Mouse (Mus musculus): ENCODE data around the gene Vps29. TPM values are rescaled to one million over a fixed set of nuclear protein-coding genes. Genes with fewer than 3 reads are reported as not detected.

Gene Vps29
- polyA plus RNA-seq, 1 experiment from 2014 or later = 270 TPM

DNA sequence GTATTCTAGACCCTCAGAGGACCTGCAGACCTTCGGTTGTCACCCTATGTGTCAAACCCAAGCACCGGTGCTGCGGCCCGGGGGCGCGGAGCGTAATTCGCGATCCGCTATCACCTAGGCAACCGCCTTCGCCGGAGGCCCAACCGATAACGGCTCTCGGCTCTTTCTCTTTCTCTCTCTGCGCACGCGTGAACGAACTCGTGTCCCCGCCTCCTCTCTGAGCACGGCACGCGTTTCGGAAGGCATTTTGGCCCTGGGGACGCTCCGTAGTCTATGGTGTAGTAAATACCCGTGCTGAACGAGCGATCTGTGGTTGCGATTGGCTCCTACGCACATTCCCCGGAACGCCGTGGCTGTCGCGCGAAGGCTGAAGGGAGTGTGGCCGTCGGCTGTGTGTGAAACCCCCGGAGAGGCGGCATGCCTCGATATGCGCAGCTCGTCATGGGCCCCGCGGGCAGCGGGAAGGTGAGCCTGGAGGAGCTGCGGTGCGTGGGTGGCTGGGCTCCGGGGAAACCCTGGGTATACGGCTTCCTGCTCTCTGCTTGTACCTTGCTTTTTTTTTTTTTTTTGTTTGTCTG is 18.1 kb downstream of the Vps29 start, which contains the start of gene Fam216a:
Gene Fam216a, minus strand, starts transcription at position 173 of the 578 bp plus-strand sequence.
- DNase-seq (ENCODE audit: low read depth, low spot score) (peak; percentile 99), ATAC-seq (peak; percentile 86)
- H3K27me3 ChIP-seq = no peaks in the 10 kb centered on the region
- ChIA-PET POLR2A (interaction anchor here (0.6 to 1.7 kb wide), 3 partner anchors 20 to 489 kb away, joined by 3 to 4 read pairs (median 3); no protein-coding TSS in a partner anchor), CTCF (no interaction called here)
- in situ Hi-C loops (cut with MboI; ENCODE audit: low pct_unique_long_range_greater_than_20kb) = no loop called here
- no peak for TF ChIP-seq CTCF (IDR thresholded peaks at IDR 0.05)

DNA sequence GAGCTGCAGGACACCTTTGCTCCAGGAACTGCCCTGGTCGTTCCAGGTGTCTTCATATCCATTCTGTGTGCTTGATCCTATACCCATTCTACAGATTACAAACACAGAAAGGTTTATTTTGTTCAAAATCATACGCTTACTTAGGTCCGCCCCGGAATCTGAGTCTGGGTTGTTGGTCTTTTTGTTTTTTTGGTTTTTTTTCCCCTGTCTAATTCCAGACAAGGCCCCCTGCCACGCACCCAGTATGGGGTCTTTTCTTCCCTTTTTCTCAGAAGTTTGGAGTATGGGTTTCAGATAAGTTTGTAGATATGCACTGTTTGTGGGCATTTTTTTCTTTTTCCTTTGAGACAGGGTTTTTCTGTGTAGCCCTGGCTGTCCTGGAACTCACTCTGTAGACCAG is 18.7 kb downstream of the Vps29 start:
- ATAC-seq (no peak), DNase-seq (ENCODE audit: low read depth, low spot score) (no peak)
- ChIA-PET POLR2A (interaction anchor here (0.6 to 1.7 kb wide), 2 partner anchors 19 to 489 kb away, joined by 3 to 4 read pairs; no protein-coding TSS in a partner anchor), CTCF (no interaction called here)
- in situ Hi-C loops (cut with MboI; ENCODE audit: low pct_unique_long_range_greater_than_20kb) = no loop called here
- no peak for TF ChIP-seq CTCF (IDR thresholded peaks at IDR 0.05)
- no peaks in the 10 kb centered on the region for H3K27me3 ChIP-seq

DNA sequence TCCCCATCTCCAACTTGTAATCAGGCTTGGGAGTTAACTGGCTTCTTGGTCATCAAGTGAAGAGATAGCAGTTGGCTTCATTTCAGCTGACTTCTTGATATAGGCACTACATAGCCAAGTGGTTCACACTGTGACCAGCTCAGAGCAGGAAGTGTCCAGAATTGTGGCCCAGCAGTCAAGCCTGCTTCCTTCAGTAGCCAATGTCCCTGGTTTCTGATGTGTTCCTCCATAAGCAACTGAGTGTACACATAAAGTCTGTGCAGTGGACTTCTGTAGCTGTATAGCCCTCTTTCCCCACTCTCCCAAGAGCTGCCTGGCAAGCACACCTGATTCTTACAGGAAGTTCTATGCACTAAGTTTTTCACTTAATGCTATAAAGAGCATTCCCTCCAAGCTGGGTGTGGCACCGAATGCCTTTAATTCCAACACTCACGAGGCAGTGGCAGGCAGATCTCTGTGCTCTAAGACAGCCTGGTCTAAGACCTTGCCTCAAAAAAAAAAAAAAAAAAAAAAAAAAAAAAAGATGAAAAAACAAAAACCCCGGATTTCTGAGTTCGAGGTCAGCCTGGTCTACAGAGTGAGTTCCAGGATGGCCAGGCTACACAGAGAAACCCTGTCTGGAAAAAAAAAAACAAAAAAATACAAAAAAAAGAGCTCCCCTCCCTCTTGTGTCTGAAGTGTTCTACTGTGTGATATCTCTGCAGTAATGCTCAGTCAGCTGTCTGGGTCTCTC is 23.1 kb downstream of the Vps29 start:
- in situ Hi-C loops (cut with MboI; ENCODE audit: low pct_unique_long_range_greater_than_20kb) = no loop called here
- POLR2A ChIA-PET = interaction anchor here (0.6 kb wide), 1 partner anchor 90 kb away, joined by 8 read pairs; no protein-coding TSS in a partner anchor
- CTCF ChIA-PET = interaction anchor here (0.8 to 1.1 kb wide), 3 partner anchors 10 to 104 kb away, joined by 3 to 4 read pairs (median 3); no protein-coding TSS in a partner anchor
- no peak for ATAC-seq
- TF ChIP-seq CTCF (IDR thresholded peaks at IDR 0.05) = no peak
- no peak for DNase-seq (ENCODE audit: low read depth, low spot score)
- H3K27me3 ChIP-seq = no peaks in the 10 kb centered on the region

DNA sequence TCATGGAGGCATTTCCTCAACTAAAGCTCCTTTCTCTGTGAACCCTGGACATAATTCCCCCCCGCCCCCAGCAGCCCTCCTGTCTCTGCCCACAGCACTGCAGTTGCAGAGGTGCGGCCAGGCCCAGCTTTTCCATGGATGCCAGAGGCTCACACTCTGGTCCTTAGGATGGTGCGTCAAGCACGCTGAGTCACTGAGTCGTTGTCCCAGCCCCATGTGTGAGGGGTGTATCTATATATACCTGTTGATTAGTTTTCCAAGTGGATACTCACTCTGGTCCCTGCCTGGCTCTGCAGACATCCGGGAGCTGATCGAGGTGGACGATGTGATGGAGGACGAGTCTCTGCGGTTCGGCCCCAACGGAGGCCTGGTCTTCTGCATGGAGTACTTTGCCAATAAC is 24.0 kb downstream of the Vps29 start:
- ATAC-seq = no peak
- CTCF ChIA-PET = interaction anchor here (0.8 to 1.5 kb wide), 4 partner anchors 11 to 14 kb away, joined by 3 to 4 read pairs (median 4); no protein-coding TSS in a partner anchor
- DNase-seq (ENCODE audit: low read depth, low spot score) = no peak
- TF ChIP-seq CTCF (IDR thresholded peaks at IDR 0.05) = no peak
- in situ Hi-C loops (cut with MboI; ENCODE audit: low pct_unique_long_range_greater_than_20kb) = no loop called here
- POLR2A ChIA-PET = no interaction called here
- H3K27me3 ChIP-seq = no peaks in the 10 kb centered on the region

DNA sequence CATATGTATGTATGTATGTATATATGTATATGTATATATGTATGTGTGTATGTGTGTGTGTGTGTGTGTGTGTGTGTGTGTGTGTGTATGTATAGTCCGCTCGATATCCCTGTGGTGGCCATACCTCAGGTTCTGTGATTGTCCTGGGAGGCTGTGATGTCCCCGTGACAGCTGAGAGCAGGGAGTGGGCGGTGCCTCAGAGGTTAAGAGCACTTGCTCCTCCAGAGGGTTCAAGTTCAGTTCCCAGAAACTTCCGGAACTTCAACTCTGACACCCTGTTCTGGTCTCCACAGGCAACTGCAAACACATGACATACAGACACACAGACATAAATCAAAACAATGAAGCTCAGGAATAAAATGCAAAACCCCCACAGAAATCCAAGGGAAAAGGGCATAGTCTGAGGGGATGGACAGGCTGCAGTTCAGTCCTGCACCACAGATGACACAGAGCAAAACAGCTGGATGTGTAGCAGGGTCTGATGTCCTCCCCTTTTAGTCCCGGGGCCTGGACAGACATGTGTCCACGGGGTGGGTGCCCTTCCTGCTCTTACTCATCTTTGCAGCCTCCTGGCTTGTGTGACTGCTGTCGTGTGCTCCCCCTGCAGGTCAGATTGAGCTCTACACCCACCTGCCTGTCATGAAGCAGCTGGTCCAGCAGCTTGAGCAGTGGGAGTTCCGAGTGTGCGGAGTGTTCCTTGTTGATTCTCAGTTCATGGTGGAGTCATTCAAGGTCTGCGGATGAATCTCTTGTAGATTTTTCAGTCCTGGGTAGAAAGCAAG is 25.4 kb downstream of the Vps29 start:
- DNase-seq (ENCODE audit: low read depth, low spot score) (no peak), ATAC-seq (no peak)
- CTCF ChIA-PET = interaction anchor here (0.9 to 2.2 kb wide), 16 partner anchors 9 to 127 kb away, joined by 3 to 15 read pairs (median 5); partner anchors contain the start of genes Arpc3 and Gpn3
- in situ Hi-C loops (cut with MboI; ENCODE audit: low pct_unique_long_range_greater_than_20kb) = no loop called here
- POLR2A ChIA-PET = interaction anchor here (1.0 kb wide), 1 partner anchor 63 kb away, joined by 3 read pairs; no protein-coding TSS in a partner anchor
- no peak for TF ChIP-seq CTCF (IDR thresholded peaks at IDR 0.05)
- H3K27me3 ChIP-seq = no peaks in the 10 kb centered on the region

DNA sequence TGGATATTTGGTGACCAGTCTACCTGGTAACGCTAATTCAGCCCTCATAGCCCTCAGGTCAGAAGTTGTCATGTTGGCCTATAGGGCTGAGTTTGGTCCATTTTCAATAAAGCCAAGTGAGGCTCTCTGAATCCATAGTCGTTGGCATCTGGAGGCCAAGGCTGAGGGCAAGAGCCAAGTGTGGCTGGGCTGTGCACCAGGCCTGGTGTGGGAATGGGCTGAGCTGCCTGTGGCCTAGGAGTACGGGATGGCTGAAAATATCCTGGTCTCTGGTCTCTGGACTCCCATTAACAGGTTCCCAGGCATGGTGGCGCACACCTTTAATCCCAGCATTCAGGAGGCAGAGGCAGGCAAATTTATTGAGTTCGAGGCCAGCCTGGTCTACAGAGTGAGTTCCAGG is 35.8 kb downstream of the Vps29 start:
- ATAC-seq (no peak), DNase-seq (ENCODE audit: low read depth, low spot score) (no peak)
- CTCF ChIA-PET = interaction anchor here (0.9 to 1.4 kb wide), 5 partner anchors 8 to 122 kb away, joined by 3 to 7 read pairs (median 4); no protein-coding TSS in a partner anchor
- no peaks in the 10 kb centered on the region for H3K27me3 ChIP-seq
- in situ Hi-C loops (cut with MboI; ENCODE audit: low pct_unique_long_range_greater_than_20kb) = no loop called here
- POLR2A ChIA-PET = no interaction called here
- TF ChIP-seq CTCF (IDR thresholded peaks at IDR 0.05) = no peak

DNA sequence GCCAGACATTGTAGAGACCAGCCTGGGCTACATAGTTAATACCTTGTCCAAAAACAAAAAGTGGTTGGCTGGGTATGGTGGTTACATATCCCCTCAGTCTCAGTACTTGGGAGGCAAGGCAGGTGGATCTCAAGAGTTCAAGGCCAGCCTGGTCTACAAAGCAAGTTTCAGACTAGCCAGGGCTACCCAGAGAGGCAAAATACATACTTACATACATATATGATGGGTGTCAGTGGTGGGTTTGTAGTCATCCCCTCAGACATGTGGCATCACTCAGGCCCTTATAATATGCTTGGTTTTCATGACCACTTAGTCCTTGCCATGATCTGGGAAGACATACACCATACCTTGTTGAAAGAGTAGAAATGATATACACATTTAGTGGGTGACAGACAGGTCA is 36.5 kb downstream of the Vps29 start:
- DNase-seq (ENCODE audit: low read depth, low spot score) (no peak), ATAC-seq (no peak)
- H3K27me3 ChIP-seq = no peaks in the 10 kb centered on the region
- ChIA-PET CTCF (interaction anchor here (0.9 to 1.4 kb wide), 4 partner anchors 9 to 47 kb away, joined by 3 to 7 read pairs (median 4); no protein-coding TSS in a partner anchor), POLR2A (no interaction called here)
- in situ Hi-C loops (cut with MboI; ENCODE audit: low pct_unique_long_range_greater_than_20kb) = no loop called here
- no peak for TF ChIP-seq CTCF (IDR thresholded peaks at IDR 0.05)

DNA sequence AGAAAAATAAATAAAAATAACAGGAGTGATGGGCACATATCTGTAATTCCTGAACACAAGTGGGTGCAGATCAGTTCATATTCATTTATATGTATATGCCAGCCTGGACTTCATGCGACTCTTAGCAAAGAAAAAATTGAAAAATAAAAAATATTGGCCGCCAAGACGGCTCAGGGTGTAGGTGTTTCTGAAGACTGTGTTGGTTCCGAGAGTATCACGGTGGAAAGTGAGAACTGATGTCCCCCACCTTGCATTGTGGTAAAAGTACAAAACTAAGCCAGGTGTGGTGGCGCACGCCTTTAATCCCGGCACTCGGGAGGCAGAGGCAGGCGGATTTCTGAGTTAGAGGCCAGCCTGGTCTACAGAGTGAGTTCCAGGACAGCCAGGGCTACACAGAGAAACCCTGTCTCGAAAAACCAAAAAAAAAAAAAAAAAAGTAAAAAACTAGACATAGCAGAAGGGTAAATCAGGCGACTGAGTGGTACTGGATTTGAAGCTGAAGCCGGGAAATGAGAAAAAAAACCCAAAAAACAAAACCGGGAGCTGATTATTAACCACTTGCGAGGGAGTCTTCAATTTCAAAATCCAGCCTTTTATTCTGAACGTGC is 37.1 kb downstream of the Vps29 start:
- TF ChIP-seq CTCF (IDR thresholded peaks at IDR 0.05) = no peak
- ChIA-PET CTCF (interaction anchor here (0.6 to 2.2 kb wide), 8 partner anchors 9 to 260 kb away, joined by 3 to 15 read pairs (median 3); no protein-coding TSS in a partner anchor), POLR2A (interaction anchor here (0.6 kb wide), 5 partner anchors 111 to 945 kb away, joined by 3 read pairs; partner anchors contain the start of gene Atp2a2)
- DNase-seq (ENCODE audit: low read depth, low spot score) (no peak), ATAC-seq (no peak)
- no peaks in the 10 kb centered on the region for H3K27me3 ChIP-seq
- in situ Hi-C loops (cut with MboI; ENCODE audit: low pct_unique_long_range_greater_than_20kb) = no loop called here

DNA sequence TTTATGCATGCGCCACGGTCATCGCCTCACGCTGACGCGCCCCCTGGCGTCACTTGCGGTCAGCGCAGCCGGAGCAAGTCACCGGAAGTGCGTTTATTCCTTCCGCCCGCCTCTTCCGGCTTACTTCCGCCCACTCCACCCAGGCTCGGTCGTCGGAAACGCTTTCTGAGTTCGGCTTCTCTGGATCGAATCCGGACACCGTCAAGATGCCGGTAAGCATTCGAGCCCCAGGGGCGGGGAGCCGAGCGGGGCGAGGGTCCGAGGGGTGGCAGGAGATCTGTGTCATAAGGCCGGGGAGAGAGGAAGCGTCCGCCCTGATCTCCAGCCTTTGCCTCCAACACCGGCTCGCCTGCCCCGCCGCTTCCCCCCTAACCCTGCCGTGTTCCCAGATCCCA is 37.6 kb downstream of the Vps29 start, which contains the start of gene Arpc3:
Gene Arpc3, plus strand, starts transcription at position 93 of the 395 bp plus-strand sequence.
- CTCF ChIA-PET = interaction anchor here (0.6 to 2.2 kb wide), 9 partner anchors 10 to 260 kb away, joined by 3 to 15 read pairs (median 3); no protein-coding TSS in a partner anchor
- no peak for DNase-seq (ENCODE audit: low read depth, low spot score)
- ATAC-seq = peak; percentile 65
- POLR2A ChIA-PET = interaction anchor here (0.6 to 0.8 kb wide), 6 partner anchors 20 to 945 kb away, joined by 3 to 4 read pairs (median 3); partner anchors contain the start of genes Atp2a2, Fam216a and Gpn3
- no peaks in the 10 kb centered on the region for H3K27me3 ChIP-seq
- TF ChIP-seq CTCF (IDR thresholded peaks at IDR 0.05) = peak; percentile 99
- in situ Hi-C loops (cut with MboI; ENCODE audit: low pct_unique_long_range_greater_than_20kb) = no loop called here

Data from Patski (cell line).